Mouse (Mus musculus) T-helper 1 cell (primary cell): ENCODE results near the gene Pim3.

Source experiments
- in situ Hi-C: fragments of 300-600 bp; cut with MboI, MseI; formaldehyde crosslinking; loops from one replicate; pipeline ENCODE4 v1.15.1; 2025; ENCODE audit warnings: high pct_unique_total_duplicates

Pim3 gene

DNA sequence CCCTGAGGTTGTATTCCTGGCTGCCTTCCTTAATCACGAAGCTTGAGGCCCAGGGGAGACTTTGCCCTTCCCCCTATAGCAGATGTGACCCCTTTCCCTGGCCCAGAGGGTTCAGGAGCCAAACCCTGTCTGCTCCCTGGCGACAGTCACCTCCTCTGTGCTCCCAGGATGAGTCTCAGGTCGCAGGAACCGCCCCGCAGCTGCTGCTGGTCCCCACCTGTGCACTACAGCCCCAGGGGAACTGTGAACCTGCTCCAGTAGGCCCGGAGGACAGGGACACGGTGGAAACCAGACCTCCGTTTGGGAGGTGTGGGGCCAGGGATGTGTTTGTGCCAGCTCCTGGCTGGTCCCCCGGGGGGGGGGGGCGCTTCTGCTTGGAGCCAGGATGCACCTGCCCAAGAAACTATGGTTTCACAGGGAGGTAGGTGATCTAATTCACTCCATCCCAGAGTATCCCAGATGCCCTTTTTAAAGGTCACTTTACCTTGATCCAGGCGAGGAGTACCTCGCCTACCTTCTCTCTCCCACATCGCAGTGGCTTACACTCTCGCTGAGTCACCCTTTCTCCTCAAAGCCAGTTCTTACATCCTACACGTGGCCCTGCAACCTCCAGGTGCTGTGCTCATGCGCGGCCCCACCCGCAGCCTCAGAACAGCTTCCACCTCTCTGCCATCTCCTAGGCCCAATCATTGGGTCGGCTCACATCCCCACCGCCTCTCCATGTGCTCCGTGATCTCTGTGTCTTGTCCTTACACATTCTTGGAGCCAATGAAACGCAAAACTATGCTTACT is 19.5 kb downstream of the Pim3 start:
- in situ Hi-C loops, result no loop called here

DNA sequence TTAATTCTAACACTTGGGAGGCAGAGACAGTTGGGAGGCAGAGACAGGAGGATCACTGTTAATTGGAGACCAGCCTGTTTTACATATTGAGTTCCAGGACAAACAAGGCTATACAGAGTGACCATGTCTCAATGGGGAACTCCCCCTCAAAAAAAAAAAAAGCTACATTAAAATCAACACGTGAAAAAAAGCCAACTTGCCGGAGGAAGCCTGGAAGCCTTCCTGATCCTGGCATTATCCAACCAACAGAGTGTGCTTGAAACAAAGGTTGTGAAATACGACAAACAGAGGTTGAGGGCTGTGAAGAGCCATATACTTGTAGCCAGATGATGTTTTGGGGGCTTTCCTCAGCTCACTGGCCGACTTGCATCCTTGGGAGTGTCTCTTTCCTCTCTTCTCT is 20.9 kb downstream of the Pim3 start:
- in situ Hi-C loops, result no loop called here

DNA sequence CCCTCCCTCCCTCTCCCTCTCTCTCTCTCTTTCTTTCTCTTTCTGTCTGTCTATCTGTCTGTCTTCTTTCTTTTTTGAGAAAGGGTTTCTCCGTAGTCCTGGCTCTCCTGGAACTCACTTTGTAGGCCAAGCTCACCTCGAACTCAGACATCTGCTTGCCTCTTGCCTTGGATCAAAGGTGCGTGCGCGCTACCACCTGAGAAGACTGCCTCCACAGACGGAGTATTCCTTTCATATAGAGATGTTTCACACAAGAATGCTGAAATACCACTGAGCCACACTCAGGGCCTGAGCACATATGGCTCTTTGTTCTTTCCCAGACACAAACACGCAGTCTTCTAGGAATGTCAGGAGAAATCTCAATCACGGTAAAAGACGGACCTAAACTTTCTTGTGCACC is 21.4 kb downstream of the Pim3 start:
- in situ Hi-C loops, result no loop called here

DNA sequence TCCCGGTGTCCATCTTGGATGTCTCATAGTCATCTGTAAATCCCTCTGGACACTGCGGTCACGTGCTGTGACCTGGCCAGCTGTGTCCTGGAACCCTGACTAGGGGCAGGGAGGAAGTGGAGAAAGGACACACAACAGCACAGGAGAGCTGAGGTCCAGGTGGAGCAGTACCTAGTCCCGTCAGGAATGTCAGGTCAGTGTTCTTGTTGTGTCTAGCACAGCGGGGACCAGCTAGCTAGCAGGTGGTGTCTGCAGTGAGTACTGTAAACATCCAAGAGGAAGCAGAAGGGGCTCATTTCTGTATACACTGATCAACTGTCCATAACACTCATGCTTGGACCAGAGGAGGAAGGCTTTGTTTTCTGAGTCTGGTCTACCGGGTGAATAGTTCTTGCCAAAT is 23.4 kb downstream of the Pim3 start:
- in situ Hi-C loops, result no loop called here

DNA sequence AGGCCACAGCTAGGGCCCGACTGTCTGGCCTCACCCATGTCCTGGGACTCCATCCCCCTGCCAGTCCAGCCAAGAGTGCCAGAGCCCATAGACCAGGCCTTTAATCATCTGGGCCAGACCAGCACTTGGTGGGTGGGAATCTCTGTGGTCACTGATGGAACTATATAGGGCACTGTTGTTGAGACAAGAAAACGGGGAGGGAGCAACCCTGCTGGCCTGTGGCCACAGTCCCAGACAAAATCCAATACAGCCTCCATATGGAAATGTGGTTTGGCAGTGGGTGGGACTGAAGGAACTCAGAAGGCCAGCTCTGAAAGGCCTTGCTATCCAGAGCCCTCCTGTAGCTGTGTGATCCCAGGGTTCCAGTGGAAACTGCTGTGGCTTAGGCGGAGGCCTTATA is 27.0 kb downstream of the Pim3 start:
- in situ Hi-C loops, result no loop called here

DNA sequence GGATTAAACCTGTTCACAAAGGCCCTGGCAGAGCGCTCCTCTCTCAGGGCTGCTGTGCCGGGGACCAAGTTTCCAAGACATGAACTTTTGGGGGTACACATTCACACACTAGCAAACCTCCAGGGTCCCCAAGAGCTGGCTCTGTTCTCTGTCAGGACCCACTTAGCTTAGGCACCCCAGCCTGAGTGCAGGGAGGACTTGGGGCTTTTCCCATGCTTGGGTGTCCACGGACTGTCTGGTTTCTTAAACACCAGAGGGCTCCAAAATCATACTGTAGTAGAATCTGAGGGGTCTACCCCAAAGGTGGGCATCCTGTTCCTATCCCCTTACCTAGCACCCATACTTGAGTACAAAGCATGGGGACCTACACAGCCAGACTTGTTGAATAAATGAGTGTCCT is 28.0 kb downstream of the Pim3 start:
- in situ Hi-C loops, result no loop called here

DNA sequence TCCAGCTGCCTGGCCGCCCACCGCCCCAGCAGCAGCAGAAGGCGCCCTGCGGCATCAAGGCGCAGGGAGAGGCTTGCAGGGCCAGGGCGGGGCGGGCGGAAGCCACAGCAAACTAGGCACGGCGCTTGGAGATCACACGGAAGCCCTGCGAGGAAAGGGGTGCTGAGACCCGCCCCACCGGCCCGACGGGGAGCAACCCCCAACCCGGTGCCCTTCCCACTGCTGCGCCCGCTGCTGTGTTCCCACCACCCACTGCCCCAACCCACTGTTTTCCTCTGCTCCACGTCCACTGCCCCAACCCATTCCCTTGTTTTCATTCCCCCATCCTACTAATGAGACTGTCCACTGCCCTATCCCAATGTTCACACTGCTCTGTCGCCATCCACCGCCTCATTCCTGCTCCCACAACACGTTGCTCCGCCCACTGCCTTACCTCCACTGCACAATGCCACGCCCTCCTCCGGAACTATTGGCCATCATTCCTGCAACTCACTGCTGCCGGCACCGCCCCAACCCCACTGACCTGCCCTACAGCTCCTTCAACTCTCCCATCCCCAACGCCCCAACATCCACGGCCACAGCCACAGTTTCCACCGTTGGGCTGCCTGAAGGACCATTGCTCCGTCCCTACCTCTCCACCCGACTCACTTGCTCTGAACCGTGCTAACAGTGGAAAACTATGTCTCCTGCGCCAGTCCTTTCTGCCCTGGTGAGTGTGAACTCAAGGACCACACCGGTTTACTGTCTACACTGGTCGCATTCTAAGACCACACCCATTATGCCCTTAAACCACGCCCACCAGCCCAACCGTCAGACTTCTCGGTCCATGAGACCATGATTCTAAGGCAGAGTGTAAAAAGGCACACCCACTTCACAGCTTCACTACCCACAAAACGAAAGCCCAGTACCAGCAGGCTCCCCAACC is 29.0 kb downstream of the Pim3 start:
- in situ Hi-C loops, result no loop called here

DNA sequence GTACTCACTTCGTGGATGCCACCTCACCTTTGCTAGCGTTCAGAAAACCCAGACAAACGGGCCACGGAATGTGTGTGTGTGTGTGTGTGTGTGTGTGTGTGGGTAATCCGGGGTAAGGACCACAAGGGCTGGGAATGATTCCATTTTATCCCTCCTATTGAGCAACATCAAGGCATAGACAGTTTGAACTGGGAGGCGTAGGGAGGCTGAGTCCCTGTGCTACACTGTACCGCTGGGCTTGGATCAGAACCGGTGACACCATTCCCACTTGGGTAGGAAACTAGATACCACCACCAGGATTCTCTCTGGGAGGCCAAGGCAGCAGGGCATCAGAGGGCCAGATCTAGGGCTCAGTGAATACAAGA is 29.7 kb downstream of the Pim3 start:
- in situ Hi-C loops, result no loop called here

DNA sequence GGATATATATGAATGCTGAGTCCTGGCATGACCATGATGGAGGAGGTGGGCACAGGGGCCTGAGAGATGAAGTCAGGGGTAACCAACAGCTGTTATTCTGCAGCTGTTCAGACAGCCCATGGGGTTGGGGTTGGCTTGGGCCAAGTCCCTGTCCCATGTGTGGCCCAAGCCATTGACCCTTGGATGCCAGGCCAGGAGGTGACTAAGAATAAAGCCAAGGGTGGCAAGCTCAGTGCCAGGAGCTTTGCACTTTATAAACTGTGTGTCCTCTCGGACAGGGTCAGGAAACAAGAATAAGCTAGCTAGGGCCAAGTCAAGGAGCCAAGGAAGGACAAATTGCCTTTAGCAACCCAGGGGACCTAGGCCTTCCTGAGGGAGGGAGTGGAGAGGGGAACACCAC is 30.3 kb downstream of the Pim3 start:
- in situ Hi-C loops, result no loop called here

DNA sequence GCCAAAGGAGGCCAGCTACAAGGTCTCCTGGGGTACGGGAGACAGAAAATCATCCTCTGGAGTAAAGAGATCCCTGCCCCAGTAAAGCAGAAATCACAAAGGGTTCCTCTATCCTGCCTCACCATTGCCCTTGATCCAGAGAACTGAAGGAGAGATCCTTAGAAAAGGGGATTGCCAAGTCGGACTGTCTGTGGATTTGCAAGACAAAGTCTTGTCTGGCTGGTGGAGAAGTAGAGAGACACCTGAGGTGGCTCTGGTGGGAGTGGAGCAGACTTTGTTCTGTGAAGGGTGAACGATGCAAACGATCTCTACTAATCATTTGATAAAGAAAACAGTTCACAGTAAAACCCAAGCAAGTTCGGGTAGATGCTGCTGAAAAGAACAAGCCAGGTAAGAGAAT is 30.9 kb downstream of the Pim3 start:
- in situ Hi-C loops, result no loop called here

DNA sequence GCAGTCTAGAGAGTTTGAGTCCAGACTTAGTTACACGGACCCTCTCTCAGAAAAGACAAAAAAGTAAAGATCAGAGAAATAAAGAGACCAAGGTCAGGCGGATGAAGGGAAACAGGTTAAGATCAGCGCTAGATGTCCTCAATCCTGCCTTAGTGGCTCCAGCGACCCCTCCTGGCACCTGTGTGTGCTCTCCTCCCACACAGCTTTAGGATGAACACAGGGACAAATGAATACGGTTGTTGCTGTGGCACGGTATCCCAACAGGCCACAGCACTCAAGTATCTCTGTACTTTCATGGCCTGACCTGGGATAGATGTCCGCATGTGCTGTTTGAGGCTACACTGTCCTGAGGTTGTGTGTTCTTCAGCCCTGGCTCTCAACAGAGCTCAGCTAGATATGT is 33.1 kb downstream of the Pim3 start:
- in situ Hi-C loops, result no loop called here

DNA sequence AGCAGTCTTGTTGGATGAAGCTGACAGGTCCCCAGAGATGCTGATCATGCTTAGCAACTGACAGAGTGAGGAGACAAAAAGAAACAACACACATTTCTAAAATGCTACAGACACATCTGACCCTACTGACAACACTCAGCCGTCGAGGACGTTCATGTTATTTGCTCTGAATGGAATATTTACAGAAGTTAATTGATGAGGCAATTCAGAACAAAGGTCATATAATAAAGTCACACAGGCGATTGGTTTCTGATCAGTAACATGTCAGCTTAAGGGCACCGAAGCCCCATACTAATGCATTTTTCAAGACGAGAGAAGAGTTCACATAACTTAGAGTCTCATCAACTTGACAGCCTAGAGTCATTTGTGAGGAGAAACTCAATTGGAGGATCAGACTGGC is 33.9 kb downstream of the Pim3 start:
- in situ Hi-C loops, result no loop called here

DNA sequence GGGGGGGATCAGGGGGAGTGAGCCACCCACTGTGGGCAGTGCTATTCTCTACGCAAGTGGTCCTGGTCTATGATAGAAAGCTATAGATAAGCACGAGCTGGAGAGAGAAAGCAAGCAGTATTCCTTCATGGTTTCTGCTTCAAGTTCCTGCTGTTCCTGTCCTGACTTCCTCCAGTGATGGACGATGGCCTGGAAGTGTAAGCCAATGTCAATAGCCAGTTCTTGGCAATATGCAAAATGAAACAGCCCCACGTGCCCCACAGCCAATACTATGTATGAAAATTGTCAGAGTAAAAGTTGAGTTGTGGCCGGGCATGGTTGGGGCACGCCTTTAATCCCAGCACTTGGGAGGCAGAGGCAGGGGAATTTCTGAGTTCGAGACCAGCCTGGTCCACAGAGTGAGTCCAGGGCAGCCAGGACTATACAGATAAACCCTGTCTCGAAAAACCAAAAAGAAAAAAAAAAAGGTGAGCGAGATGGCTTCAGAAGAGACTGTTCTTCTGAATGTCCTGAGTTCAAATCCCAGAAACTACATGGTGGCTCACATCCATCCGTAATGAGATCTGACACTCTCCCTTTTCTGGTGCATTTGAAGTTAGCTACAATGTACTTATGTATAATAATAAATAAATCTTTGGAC is 34.5 kb downstream of the Pim3 start:
- in situ Hi-C loops, result no loop called here

DNA sequence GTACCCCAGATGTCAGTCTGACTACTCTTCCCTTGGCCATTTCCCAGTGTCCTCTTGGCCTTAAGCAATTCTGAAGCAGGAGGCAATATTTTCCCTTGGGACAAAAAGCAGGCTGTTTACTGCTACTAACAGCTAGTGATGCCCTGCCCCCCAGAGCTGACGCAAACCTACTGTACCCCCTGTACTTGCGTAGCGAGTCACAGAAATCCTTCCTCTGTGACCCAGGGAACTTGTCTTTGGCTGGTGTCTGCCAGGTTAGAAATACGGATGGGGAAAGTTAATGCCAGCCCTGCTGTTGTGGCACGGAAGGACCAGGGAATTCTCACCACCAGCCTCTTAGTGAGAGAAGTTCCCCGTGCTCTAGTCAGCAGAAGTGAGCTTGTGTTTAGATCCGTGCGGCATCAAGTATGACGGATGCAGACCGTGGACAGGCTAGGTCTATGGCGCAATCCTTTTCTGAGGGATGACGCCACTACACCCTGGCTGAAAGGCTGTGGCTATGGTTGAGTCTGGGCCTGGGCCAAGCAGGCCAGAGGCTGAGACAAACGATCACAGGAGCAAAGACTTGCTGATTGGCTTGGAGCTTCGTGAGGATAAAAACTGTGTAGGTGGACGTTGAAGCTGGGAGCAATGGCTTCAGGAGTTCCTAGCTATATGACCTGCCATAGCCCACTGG is 40.4 kb downstream of the Pim3 start:
- in situ Hi-C loops, result no loop called here

DNA sequence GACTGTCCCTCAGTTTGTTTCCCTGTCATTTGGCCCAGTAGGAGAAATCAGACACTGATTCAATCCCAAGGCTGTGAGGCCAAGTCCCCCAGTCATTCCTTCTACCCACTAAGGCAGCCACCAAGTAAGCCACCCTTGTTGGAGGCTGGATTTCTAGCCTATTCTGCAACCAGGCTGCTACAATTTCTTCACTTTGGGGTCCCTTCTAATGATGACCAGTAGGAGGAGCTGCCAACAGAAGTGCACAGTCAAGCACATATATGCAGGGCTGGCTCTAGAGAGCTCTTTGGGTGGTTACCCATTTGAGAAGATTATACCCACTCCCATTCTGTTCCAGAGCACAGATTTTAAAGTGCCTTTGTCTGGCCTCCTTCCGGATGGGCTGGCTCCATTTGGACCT is 41.1 kb downstream of the Pim3 start:
- in situ Hi-C loops, result no loop called here

DNA sequence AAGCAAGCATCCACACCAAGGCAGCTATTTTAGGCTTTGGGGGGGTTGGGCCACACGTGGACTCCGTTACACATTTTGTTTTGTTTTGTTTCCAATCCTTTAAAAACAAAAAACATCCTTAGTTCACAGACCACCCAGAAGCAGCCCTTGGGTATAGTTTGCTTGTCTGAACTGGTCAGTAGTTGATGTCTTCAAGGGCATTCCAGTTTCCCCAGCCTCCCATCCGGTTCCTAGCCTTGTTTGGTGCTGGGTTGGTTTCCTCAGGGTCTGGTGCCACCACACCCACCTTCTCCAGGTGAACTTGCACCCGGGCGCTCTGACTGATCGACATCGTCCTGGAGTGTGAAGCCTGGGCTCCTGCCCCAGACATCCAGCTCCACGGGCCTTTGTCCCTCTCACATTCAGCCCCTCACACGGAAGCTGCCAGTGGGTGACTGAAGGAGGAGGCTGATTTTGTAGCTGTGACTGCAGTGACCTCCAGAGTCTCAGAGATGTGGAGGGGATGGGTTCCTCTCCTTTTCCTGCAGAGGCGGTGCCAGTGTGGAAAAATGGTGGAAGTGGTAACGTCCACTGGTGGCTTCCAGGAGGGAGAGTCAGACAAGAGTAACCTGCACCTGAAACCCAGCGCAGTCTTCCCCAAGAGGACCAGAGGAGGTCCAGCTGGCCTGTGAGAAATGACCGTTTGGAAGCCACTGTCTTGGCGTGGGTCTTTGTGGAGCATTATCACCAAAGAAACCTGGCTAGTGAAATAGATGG is 42.2 kb downstream of the Pim3 start:
- in situ Hi-C loops, result no loop called here

DNA sequence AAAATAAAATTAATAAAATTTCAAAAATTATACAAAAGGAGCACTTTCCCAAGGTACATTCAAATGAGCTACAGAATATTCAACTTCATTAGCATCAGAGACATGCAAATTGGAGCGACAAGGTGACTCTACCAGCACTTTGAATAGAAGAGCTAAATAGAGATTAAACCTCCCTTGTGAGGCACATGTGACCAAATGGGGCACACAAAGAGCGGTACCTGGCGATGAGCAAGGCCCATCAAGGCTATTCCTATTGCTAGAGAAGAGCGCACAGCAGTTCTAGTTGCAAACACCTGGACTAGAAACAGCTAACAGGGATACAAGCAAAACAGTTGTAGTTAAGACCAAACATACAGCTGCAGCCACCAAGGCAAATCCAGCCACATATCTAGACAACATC is 44.4 kb downstream of the Pim3 start:
- in situ Hi-C loops, result no loop called here

DNA sequence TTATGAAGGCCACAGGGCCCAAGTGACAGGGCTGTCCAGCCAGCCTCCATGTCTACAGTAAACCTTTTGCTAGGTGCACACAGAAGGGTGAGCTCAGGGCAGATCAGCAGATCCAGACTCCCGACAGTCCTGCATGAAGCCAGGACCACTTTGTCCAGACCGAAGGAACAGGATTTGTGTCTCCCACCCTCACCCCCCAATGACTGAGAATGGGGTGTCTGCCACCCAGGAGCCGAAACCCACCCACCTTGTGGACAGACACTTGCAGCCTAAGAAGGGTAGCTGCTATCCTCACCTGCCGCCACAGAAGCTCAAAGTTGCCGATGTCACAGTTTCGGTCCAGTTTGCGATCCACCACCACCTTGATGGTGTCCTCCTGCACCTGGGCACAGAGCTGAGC is 53.1 kb downstream of the Pim3 start:
- in situ Hi-C loops, result no loop called here
